Mouse (Mus musculus) embryo, embryonic 9.5 days (tissue): ENCODE measurements at regions not wholly inside any gene's neighbourhood (a gene's known extent, or its start where the extent isn't known, plus 50 kb on each side); places are given as distances from the start of the nearest gene placed in this dataset.

Experiments used
- DNase-seq: peaks from one replicate; pipeline ENCODE4 v3.0.0-alpha.2; 2017; ENCODE audit errors: extremely low spot score

GRCm38 (mm10) chr16:77687056-77687839 lies 85.4 kb upstream of the Gm11146 start:
- no peak for DNase-seq

- no peak for DNase-seq
These were observed 83.8 kb upstream of the Gm11146 start for GRCm38 (mm10) chr16:77685651-77686190.

GRCm38 (mm10) chr16:77684521-77684920 lies 82.6 kb upstream of the Gm11146 start:
- DNase-seq, result no peak

- no peak for DNase-seq
These were observed 77.3 kb upstream of the Gm11146 start for GRCm38 (mm10) chr16:77679234-77679633.

GRCm38 (mm10) chr16:77676805-77677204 lies 74.9 kb upstream of the Gm11146 start:
- no peak for DNase-seq

- DNase-seq, result no peak
These were observed 74.1 kb upstream of the Gm11146 start for GRCm38 (mm10) chr16:77675885-77676597.

- no peak for DNase-seq
These were observed 69.4 kb upstream of the Gm11146 start for GRCm38 (mm10) chr16:77671253-77671652.

- DNase-seq, result no peak
These were observed 63.9 kb upstream of the Gm11146 start for GRCm38 (mm10) chr16:77665781-77666180.

GRCm38 (mm10) chr16:77662107-77662518 lies 60.2 kb upstream of the Gm11146 start:
- peak; percentile 18 for DNase-seq

GRCm38 (mm10) chr16:77653306-77653705 lies 51.4 kb upstream of the Gm11146 start:
- no peak for DNase-seq
